Mouse (Mus musculus): ENCODE measurements at regions not wholly inside any gene's neighbourhood (a gene's known extent, or its start where the extent isn't known, plus 50 kb on each side); places are given as distances from the start of the nearest gene placed in this dataset.

GRCm38 (mm10) chr1:45181632-45182031 lies 129.7 kb upstream of the Col3a1 start:
- TF ChIP-seq POLR2A (IDR thresholded peaks at IDR 0.05; ENCODE audit: extremely low read depth, insufficient read depth, low read length) (no peak), CTCF (IDR thresholded peaks at IDR 0.05; ENCODE audit: low read depth, low read length) (no peak)

Measured in liver, adult 2 months (tissue).